Mouse (Mus musculus) E14TG2a.4 (cell line): ENCODE measurements around the gene Itpr1.

Experiments used
- CTCF ChIP-seq: conservative IDR thresholded peaks from 2 replicates; pipeline ENCODE4 v1.5.1; 2014; ENCODE audit warnings: low read length
- NANOG ChIP-seq: IDR thresholded peaks from 2 replicates; pipeline ENCODE4 v1.6.1; 2014; ENCODE audit warnings: borderline replicate concordance, low read length, mixed read lengths
- POU5F1 ChIP-seq: IDR thresholded peaks from 2 replicates; pipeline ENCODE4 v1.6.1; 2014; ENCODE audit warnings: low read length, borderline replicate concordance

DNA sequence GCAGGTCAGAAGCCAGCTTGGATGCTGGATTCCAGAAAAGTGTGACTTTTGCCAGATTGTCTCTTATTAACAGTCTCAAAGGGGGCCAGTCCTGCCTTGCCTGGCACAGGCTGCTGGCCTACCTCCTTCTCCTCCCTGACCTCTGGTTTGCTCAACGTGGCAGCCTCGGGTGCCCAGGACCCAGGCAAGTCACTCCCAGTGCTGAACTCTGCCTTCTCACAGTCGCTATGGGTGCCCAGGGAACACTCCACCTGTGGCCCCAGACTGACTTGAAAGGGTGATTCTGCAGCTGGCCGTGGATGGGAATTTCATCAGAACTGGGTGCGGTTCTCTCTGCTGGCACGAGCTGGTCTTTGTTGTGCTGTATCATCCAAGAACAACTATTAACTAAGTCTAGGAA lies 321.7 kb downstream of the Itpr1 start:
- TF ChIP-seq CTCF (no peak), NANOG (no peak), POU5F1 (no peak)
